Mouse (Mus musculus): ENCODE results near the gene Abhd12. TPM values are rescaled to one million over a fixed set of nuclear protein-coding genes. Genes with fewer than 3 reads are reported as not detected.

The Abhd12 gene
- polyA plus RNA-seq, 1 experiment from 2014 or later = 61.0 TPM

GRCm38 (mm10) chr2:150874508-150874907 is 30.0 kb downstream of the Abhd12 start:
- Histone ChIP-seq H3K4me2 (no peak overlapping the region), H3K4me3 (no peak overlapping the region), H3K27me3 (no peaks in the 10 kb centered on the region), H3K9ac (no peak overlapping the region), H3K4me1 (no peaks in the 10 kb centered on the region), H3K36me3 (no peaks in the 10 kb centered on the region), H3K27ac (no peak overlapping the region), H3K9me3 (no peaks in the 10 kb centered on the region)
- 79% methylated on average over 1 of the region's 1 CpGs for WGBS
- ATAC-seq (ENCODE audit: borderline replicate concordance, extremely low read depth, low FRiP score, low TSS enrichment) = no peak

DNA sequence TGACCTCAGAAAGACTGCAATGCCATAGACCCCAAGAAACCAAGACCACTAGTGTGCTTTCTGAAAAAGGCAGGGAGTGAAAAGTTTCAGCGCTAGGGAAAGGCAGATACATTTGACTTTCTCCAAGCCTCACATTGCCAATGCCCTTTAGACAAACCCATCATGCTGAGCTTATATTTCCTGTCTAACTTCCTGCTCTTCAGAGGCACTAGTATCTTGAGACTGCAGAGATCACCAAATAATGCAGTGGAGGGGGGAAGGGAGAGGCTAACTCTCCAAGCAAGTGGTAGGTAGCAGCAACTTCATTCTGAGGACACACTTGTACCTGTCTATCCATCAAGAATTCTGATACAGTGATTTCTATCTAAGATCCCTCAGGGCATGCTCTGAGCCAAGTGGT is 35.1 kb downstream of the Abhd12 start:
- Histone ChIP-seq H3K9me3 (no peaks in the 10 kb centered on the region), H3K9ac (no peak overlapping the region), H3K4me3 (no peak overlapping the region), H3K36me3 (no peaks in the 10 kb centered on the region), H3K27ac (no peak overlapping the region), H3K27me3 (no peaks in the 10 kb centered on the region), H3K4me2 (no peak overlapping the region), H3K4me1 (no peaks in the 10 kb centered on the region)
- ATAC-seq (ENCODE audit: borderline replicate concordance, extremely low read depth, low FRiP score, low TSS enrichment) = no peak
- 87% methylated on average over 1 of the region's 1 CpGs for WGBS

DNA sequence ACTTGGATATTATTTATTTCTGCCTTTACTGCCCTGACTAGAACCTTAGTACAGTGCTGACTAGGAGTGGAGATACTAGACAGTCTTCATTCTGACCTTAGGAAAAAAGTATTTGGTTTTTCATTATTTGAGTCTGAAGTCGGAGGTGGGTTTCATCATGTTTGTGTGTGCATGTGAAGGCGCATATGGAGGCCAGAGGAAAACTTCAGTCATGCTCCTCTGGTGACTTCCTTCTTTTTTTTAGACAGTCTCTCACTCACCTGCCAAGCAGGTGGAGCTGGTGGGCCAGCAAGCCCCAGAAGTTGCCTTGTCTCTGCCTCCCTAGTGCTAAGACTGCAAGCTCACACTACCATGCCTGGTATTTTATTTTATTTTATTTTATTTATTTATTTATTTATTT is 37.5 kb downstream of the Abhd12 start:
- WGBS = 89% methylated on average over 2 of the region's 2 CpGs
- ATAC-seq (ENCODE audit: borderline replicate concordance, extremely low read depth, low FRiP score, low TSS enrichment) = no peak
- no peaks in the 10 kb centered on the region for H3K27me3 ChIP-seq
- no peaks in the 10 kb centered on the region for H3K4me1 ChIP-seq
- H3K9ac ChIP-seq = no peak overlapping the region
- H3K27ac ChIP-seq = no peak overlapping the region
- no peak overlapping the region for H3K4me3 ChIP-seq
- no peaks in the 10 kb centered on the region for H3K9me3 ChIP-seq
- no peak overlapping the region for H3K4me2 ChIP-seq
- no peaks in the 10 kb centered on the region for H3K36me3 ChIP-seq

- Histone ChIP-seq H3K36me3 (no peaks in the 10 kb centered on the region), H3K27me3 (no peaks in the 10 kb centered on the region), H3K4me1 (no peaks in the 10 kb centered on the region), H3K4me2 (no peak overlapping the region), H3K9ac (no peak overlapping the region), H3K27ac (no peak overlapping the region), H3K4me3 (no peak overlapping the region), H3K9me3 (no peaks in the 10 kb centered on the region)
- no peak for ATAC-seq (ENCODE audit: borderline replicate concordance, extremely low read depth, low FRiP score, low TSS enrichment)
- WGBS = 89% methylated on average over 2 of the region's 2 CpGs
Measured at GRCm38 (mm10) chr2:150861128-150861527, 43.4 kb downstream of the Abhd12 start.

DNA sequence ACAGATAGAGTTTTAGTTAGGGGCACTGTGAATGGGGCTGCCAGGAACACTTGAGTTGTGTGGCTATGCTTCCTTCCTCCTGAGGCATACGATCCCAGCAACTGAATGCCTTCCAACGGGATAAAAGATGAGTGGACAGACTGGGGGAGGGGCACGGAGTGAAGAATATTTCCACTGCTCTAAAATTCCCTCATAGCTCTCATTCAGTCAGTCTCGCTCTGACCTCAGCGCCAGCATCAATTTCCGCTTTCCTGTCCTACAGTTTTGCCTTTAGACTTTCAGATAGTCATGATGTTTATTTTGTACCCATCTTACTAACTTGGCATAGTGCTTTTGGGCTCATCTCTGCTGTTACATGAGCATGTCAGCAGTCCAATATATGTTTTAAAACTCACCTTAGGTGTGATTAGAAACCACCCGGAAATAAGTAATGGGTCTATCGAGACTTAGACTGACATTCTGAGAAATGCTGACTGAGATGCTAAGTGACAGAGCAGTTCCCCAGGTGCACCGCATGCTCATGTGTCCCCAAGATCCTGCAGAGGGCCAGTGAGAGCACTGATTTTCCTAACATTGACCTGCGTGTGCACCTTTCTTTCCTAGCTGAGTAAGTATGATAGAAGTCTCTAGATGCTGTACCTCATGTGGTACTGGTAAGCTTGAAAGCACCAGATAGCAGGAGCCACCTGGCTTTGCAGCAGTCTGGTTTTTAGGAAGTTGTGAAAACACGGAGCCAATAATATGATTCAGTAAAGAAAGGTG is 44.7 kb downstream of the Abhd12 start:
- H3K4me3 ChIP-seq = no peak overlapping the region
- WGBS = 71% methylated on average over 11 of the region's 11 CpGs
- ATAC-seq (ENCODE audit: borderline replicate concordance, extremely low read depth, low FRiP score, low TSS enrichment) = no peak

DNA sequence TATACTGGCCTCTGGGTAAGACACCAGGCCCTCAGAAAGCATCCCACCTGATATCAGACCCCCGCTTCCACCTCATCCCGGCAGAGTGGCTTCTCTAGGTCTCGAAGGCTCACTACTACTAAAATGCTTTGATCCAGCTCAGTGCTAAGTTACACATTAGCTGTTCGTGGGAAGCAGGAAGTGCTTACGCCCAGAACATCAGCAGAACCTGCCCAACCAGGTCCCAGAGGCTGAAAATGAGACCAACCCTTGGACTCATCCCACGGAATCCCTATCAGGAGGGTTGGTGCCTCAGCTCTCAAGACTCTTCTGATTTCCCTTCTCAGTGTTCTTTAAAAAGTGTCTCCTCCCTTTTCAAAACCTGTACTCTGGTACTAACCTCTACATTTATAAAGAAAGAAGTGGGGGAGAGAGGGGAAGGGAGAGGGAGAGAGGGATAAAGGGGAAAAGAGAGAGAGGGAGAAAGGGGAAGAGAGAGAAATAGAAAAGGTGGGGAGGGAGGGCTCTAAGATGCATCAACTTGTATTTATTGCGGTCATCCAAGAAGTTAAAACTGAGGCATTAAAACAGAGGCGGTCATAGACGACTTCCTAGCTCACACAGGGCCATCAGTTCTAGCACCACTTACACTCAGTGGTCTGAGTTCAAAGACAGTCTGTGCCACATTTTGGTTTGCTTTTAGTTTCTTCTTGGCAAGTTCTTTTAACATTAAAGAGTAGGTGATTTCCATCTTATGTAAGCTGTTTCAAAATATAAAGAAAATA is 45.6 kb downstream of the Abhd12 start:
- Histone ChIP-seq H3K4me2 (no peak overlapping the region), H3K4me1 (no peaks in the 10 kb centered on the region), H3K36me3 (no peaks in the 10 kb centered on the region), H3K9ac (no peak overlapping the region), H3K4me3 (no peak overlapping the region), H3K9me3 (no peaks in the 10 kb centered on the region), H3K27me3 (no peaks in the 10 kb centered on the region), H3K27ac (no peak overlapping the region)
- no peak for ATAC-seq (ENCODE audit: borderline replicate concordance, extremely low read depth, low FRiP score, low TSS enrichment)
- 70% methylated on average over 9 of the region's 9 CpGs for WGBS

More for the DNA sequence above, 44.7 kb downstream of the Abhd12 start:
- Histone ChIP-seq H3K9me3 (no peaks in the 10 kb centered on the region), H3K36me3 (no peaks in the 10 kb centered on the region), H3K4me2 (no peak overlapping the region), H3K4me1 (no peaks in the 10 kb centered on the region), H3K27me3 (no peaks in the 10 kb centered on the region), H3K27ac (no peak overlapping the region), H3K9ac (no peak overlapping the region)

GRCm38 (mm10) chr2:150855186-150855585 is 49.4 kb downstream of the Abhd12 start:
- Histone ChIP-seq H3K4me2 (no peak overlapping the region), H3K4me3 (no peak overlapping the region), H3K36me3 (no peaks in the 10 kb centered on the region), H3K4me1 (no peaks in the 10 kb centered on the region), H3K27ac (no peak overlapping the region), H3K9ac (no peak overlapping the region), H3K27me3 (no peaks in the 10 kb centered on the region), H3K9me3 (no peaks in the 10 kb centered on the region)
- ATAC-seq (ENCODE audit: borderline replicate concordance, extremely low read depth, low FRiP score, low TSS enrichment) = no peak

GRCm38 (mm10) chr2:150851251-150851650 is 53.3 kb downstream of the Abhd12 start:
- Histone ChIP-seq H3K4me2 (no peak overlapping the region), H3K36me3 (no peaks in the 10 kb centered on the region), H3K4me1 (no peaks in the 10 kb centered on the region), H3K4me3 (no peak overlapping the region), H3K27me3 (no peaks in the 10 kb centered on the region), H3K9ac (no peak overlapping the region), H3K27ac (no peak overlapping the region), H3K9me3 (no peaks in the 10 kb centered on the region)
- 72% methylated on average over 9 of the region's 9 CpGs for WGBS
- ATAC-seq (ENCODE audit: borderline replicate concordance, extremely low read depth, low FRiP score, low TSS enrichment) = no peak; the same call in 1 of the 2 replicates

DNA sequence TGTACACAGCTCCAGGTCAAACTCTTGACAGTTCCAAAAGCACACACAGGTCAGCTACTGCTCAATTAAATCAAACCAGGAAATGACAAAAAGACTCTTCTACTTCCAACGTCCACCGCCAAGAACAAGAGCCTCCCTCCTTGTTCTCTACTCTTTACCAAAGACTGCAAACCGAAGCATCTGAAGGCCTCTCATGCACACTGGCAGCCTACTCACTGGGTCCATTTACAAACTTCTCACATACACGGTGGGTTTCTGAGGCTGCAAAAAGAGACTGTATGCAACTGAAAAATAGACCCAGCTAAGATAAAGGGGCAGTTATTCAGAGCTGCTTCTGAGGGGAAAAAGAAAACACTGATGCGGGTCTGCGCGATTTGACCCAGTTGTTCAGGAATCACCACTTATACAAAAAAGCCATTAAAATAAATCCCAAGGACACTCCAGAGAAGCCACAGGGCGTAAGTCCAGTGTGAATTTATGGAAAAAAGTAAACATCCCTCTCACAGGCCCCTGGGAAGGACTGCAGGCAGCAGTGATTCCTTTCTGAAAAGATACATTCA is 57.0 kb downstream of the Abhd12 start:
- H3K27me3 ChIP-seq = no peaks in the 10 kb centered on the region
- no peaks in the 10 kb centered on the region for H3K36me3 ChIP-seq
- H3K9ac ChIP-seq = no peak overlapping the region
- H3K9me3 ChIP-seq = no peaks in the 10 kb centered on the region
- no peak overlapping the region for H3K4me2 ChIP-seq
- no peak overlapping the region for H3K27ac ChIP-seq
- WGBS = 61% methylated on average over 8 of the region's 8 CpGs
- no peak overlapping the region for H3K4me3 ChIP-seq
- no peaks in the 10 kb centered on the region for H3K4me1 ChIP-seq
- ATAC-seq (ENCODE audit: borderline replicate concordance, extremely low read depth, low FRiP score, low TSS enrichment) = no peak

- H3K36me3 ChIP-seq = no peaks in the 10 kb centered on the region
- no peaks in the 10 kb centered on the region for H3K27me3 ChIP-seq
- WGBS = 69% methylated on average over 1 of the region's 1 CpGs
- H3K4me3 ChIP-seq = no peak overlapping the region
- no peaks in the 10 kb centered on the region for H3K4me1 ChIP-seq
- H3K4me2 ChIP-seq = no peak overlapping the region
- H3K27ac ChIP-seq = no peak overlapping the region
- no peak overlapping the region for H3K9ac ChIP-seq
- no peaks in the 10 kb centered on the region for H3K9me3 ChIP-seq
- ATAC-seq (ENCODE audit: borderline replicate concordance, extremely low read depth, low FRiP score, low TSS enrichment) = no peak
Measured at GRCm38 (mm10) chr2:150844798-150845197, 59.7 kb downstream of the Abhd12 start.

DNA sequence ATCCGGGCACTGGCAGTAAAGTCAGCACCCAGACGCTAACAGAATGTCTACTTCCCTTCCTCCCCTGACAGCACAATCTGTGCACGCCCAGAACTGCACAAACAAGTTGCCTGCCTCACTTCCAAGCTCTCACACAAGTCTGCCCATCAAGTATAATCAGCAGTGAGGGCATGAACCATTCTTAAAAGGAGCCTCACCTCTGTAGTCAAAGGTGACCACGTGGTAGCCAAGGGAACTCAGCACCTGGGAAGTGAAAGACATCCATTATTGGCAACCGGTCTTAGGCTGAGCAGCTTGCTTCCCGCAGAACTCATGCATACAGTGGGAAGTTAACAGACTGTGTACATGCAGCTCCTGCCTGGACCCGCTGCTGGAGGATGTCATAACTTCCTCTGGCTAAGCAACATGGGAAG is 62.5 kb downstream of the Abhd12 start:
- H3K27me3 ChIP-seq = no peaks in the 10 kb centered on the region
- 0 out of 2 replicates have a peak, but pooled peaks cover 4% of the 10 kb centered on the region for H3K36me3 ChIP-seq
- H3K4me2 ChIP-seq = no peak overlapping the region
- WGBS = 67% methylated on average over 7 of the region's 7 CpGs
- H3K9me3 ChIP-seq = no peaks in the 10 kb centered on the region
- H3K27ac ChIP-seq = no peak overlapping the region
- ATAC-seq (ENCODE audit: borderline replicate concordance, extremely low read depth, low FRiP score, low TSS enrichment) = no peak
- no peak overlapping the region for H3K4me3 ChIP-seq
- H3K4me1 ChIP-seq = no peaks in the 10 kb centered on the region
- H3K9ac ChIP-seq = no peak overlapping the region

DNA sequence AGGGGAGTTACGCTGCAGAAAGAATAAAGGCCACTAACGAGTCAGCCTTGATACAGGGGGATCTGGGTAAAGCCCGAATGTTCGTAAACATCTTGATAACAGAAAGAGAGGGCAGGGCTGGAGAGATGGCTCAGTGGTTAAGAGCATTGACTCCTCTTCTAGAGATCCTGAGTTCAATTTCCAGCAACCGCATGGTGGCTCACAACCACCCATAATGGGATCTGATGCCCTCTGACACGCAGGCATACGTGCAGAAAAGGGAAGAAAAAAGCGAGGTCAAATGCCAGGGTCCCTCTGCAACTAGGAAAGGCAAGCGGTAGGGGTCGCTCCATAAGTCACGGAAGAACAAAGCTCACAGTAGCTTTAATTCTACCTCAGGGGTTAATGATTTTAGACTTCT is 63.4 kb downstream of the Abhd12 start:
- Histone ChIP-seq H3K4me1 (no peaks in the 10 kb centered on the region), H3K27me3 (no peaks in the 10 kb centered on the region), H3K9me3 (no peaks in the 10 kb centered on the region), H3K9ac (no peak overlapping the region), H3K36me3 (0 out of 2 replicates have a peak, but pooled peaks cover 4% of the 10 kb centered on the region), H3K27ac (no peak overlapping the region), H3K4me3 (no peak overlapping the region), H3K4me2 (no peak overlapping the region)
- 63% methylated on average over 11 of the region's 11 CpGs for WGBS
- ATAC-seq (ENCODE audit: borderline replicate concordance, extremely low read depth, low FRiP score, low TSS enrichment) = no peak

Data from lung, embryonic 15.5 days (tissue).